Mouse (Mus musculus): ENCODE results near the gene Lrrc74a.
A peak's percentile ranks its signal among the peaks of the same experiment; 100 is the strongest.

The Lrrc74a gene

GRCm38 (mm10) chr12:86734319-86734810 is at the start of gene Lrrc74a:
Gene Lrrc74a, plus strand, starts transcription at chr12:86734369.
- no peak for DNase-seq (ENCODE audit: low spot score in 2 of 2)

- DNase-seq (ENCODE audit: low spot score in 2 of 2): no peak
Measured at GRCm38 (mm10) chr12:86685275-86685674, 48.9 kb upstream of the Lrrc74a start.

DNA sequence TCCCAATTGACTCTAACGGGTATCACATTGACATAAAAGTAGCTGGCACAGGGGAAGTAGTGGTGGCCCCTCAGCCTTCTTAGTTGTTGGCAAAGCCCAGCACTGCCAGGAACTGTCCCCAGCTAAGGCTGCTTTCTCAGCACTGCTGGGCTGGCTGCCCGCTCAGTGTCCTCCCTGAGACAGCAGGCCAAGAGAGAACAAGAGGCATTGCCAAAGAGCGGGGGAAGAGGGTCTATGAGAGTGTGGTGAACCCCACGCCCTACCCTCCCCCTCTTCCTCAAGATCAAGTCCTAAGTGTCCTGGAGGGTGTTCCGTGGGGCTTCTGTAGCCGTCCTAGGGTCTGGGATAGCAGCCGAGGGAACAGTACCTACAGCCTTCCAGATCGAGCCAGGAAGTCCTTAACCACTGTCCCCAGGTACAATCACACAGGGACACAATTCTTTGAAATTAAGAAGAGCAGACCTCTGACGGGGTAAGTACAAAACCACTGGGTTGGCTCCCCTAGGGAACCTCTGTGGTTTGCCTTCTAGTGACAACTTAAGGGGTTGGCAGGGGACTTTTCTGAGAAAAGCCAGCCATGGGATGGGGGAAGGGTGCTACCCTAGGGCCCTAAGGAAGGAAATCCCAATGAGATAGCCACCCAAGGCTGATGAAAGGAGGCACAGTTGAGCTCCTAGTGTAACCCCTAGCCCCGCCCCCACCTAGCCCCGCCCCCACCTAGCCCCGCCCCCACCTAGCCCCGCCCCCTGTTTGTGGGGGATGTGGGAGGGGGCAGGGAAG is 47.4 kb upstream of the Lrrc74a start:
- no peak for DNase-seq (ENCODE audit: low spot score in 2 of 2)

GRCm38 (mm10) chr12:86687445-86687955 is 46.7 kb upstream of the Lrrc74a start:
- DNase-seq (ENCODE audit: low spot score in 2 of 2): no peak

DNA sequence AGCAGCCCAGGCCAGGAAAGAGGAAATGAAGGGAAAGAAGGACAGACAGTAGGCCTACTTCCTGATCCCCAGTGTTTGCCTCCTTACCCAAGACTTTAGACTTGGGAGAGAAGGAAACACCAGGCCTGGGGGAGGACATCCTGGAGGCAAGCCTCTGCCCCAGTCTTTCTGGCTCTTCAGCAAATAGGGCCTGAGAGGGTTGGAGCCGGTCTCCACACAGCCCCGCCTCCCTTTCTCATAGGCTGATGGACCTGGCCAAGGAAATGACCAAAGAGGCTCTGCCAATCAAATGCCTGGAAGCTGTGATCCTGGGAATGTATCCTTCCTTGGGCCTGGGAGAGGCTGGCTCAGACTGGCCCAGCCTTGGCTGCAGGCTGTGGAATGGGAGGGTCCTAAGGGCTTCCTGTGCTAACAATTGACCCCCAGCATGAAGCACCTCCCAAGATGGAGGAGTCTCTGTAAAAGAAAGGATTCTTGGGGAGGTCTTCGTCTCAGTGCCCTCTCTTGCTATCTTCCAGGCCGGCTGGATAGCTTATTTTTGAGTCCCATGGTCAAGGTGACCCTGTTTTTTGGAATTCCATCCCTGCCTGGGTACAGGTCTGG is 46.1 kb upstream of the Lrrc74a start:
- peak in 1 of 2 experiments; percentile 51 for DNase-seq (ENCODE audit: low spot score in 2 of 2)

DNA sequence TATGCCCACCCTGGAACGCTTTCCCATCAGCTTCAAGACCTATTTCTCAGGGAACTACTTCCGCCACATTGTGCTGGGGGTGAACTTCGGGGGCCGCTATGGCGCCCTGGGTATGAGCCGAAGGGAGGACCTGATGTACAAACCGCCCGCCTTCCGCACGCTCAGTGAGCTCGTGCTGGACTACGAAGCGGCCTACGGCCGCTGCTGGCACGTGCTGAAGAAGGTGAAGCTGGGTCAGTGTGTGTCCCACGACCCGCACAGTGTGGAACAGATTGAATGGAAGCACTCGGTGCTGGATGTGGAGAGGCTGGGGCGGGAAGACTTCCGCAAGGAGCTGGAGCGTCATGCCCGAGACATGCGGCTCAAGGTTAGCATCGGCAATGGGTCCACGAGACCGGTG is 45.3 kb upstream of the Lrrc74a start:
- DNase-seq (ENCODE audit: low spot score in 2 of 2): no peak

DNA sequence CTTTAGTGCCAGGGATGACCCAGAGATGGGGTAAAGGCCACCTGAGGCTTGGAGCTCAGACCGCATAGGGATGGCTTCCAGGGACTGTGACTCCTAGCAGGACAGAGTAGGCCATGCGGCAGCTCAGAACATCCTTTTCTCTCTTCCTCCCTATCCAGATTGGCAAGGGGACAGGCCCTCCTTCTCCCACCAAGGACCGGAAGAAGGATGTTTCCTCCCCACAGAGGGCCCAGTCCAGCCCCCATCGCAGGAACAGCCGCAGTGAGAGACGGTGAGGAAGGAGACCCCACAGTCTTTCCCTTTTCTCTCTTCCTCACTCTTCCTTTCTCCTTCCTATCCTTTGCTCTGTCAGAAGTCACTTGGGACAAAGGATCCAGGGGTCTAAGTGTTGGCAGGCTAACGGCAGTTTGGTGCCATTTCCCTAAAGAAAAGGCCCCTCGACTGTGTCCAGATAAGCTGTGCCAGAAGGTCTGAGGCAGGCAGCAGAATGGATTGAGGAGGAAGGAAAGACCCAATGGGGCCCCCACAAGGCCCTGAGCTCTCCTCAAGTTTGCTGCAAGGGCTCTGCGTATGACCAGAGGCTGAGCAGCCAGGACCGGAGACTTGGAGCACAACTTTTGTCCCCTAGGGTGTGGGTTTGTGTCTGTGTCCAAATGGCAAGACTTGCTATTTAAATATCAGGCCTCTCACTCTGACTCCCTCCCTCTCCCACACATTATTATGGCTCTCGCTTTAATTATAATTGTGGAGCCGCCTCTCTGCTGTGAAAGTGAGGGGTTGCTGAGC is 43.3 kb upstream of the Lrrc74a start:
- DNase-seq (ENCODE audit: low spot score in 2 of 2): peak in 1 of 2 experiments; percentile 56

- DNase-seq (ENCODE audit: low spot score in 2 of 2): no peak
Measured at GRCm38 (mm10) chr12:86692471-86693356, 41.5 kb upstream of the Lrrc74a start.

DNA sequence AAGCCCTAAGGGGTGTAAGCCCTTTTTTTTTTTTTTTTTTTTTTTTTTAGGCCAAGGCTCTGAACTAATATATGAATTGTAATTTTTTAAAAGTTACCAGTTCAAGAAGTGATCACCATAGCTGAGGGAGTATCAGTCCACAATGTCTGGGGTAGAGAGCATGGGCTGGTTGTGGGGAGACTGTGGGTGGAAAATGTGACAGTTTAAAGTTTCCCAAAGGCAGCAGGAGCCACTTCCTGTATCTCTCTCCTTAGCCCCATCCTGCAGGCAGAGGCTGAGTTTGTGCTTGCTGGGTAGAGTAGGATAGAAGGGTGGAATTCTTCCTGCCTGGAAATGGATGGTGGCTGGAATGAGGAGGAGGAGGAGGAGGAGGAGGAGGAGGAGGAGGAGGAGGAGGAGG is 40.8 kb upstream of the Lrrc74a start:
- no peak for DNase-seq (ENCODE audit: low spot score in 2 of 2)

GRCm38 (mm10) chr12:86694441-86694840 is 39.7 kb upstream of the Lrrc74a start:
- DNase-seq (ENCODE audit: low spot score in 2 of 2): no peak

GRCm38 (mm10) chr12:86697996-86698395 is 36.2 kb upstream of the Lrrc74a start:
- no peak for DNase-seq (ENCODE audit: low spot score in 2 of 2)

GRCm38 (mm10) chr12:86698537-86698936 is 35.6 kb upstream of the Lrrc74a start:
- no peak for DNase-seq (ENCODE audit: low spot score in 2 of 2)

DNA sequence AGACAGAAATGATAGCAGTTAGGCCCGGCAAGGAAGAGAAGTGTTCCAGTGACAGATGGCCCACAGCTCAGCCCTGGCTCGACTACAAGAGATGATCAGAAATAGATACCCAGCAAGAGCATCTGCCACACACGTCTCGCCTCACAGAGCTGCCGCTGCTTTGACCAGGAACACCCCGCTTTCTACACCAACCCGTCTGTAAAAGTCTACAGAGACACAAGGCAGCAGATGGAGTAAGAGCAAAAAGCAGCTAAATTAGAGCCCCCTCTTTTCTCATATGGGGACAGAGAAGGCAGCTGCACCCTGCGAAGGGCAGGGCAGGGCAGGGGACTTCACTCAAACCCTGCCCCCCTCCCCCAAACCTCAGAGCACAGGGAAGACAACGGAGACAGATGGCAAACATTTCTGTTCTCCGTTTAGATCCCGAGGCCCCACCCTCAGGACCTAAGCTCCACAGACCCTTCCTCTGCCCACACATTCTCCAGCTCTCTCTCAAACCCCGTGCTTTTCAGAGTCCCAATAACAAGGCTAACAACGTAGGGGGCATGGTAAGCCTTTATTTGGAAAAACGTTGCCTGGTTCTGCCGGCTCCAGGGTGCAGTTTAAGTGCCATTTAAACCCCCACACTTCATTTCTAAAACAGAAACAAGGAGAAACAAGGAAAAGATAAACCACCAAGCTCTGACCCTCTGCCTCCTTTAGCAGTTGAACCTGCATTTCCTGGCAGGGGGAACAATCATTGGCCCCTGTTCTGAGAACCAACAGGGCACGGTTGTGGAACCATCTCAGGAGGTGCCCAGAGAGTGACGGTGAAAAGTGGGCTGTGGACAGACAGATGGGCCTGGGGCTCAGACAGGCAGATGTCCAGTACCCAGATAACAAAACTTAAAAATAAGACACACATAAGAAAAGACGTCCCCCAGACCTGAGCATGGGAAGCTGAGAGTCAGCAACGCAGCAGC is 33.9 kb upstream of the Lrrc74a start:
- DNase-seq (ENCODE audit: low spot score in 2 of 2): no peak

DNA sequence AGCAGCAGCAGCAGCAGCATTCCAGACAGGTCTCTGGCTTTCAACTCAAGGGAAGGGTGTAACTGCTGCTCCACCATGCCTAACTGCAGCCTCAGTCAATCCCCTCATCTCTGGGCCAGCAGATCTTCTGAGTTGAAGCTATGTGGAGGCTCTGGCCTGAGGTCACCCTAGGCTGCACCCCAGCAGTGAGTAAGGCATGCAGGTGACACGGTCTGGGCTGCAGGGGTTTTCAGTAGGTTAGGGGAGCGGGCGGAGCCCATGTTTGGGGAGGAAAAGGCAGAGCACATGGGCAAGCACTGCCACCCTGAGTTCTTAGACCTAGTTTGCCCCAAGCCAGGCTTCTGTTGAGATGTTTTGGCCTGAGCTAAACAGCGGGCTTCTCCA is 33.2 kb upstream of the Lrrc74a start:
- DNase-seq (ENCODE audit: low spot score in 2 of 2): no peak

DNA sequence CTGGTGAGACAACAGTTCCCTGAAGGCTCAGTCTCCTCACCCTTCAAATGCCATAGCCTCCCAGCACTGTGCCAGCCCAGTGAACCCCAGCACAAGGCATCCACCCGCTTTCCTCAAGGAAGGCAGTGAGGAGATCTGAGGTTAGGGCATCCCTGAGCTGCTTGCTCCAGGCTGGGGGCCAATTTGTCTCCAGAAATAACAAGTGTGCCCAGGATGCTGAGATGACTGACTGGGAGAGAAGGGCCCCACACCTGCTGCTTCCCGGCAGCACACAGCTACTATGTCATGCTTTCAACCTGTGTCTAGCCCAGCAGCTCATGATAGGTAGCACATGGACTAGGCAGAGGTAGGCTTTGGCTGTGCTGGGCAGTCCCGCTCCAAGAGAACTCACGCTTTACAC is 32.7 kb upstream of the Lrrc74a start:
- no peak for DNase-seq (ENCODE audit: low spot score in 2 of 2)

DNA sequence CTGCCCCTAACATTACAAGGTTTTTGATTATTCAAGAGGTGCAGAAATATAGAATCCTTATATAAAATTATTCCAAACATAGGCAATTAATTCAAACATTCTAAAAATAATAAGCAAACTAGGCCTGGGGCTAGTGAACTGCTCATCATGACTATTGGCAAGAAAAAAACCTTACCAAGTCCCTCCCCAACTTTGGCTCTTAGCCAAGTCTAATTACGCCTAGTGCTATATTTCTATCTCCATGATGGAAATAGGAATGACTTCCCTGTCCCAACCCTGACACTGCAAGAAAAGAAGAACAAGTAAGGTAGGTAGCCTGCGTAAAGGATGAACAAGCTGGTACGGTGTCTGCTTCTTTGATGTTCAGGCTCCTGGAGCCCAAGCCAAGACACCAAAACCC is 31.5 kb upstream of the Lrrc74a start:
- no peak for DNase-seq (ENCODE audit: low spot score in 2 of 2)

DNA sequence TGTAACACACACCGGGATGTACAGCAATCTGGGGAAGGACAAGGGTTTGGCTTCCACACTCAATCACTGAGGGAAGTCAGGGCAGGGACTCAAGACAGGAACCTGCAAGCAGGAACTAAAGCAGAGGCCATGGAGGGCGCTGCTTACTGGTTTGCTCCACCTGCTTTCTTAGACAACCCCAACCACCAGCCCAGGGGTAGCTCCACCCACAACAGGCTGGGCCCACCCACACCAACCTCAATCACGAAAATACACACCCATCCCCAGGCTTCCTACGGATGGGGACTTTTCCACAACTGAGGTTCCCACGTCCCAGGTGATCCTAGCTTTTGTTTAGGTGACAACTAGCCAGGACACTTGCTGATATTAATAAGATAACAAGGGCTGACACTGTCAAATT is 28.3 kb upstream of the Lrrc74a start:
- DNase-seq (ENCODE audit: low spot score in 2 of 2): no peak

DNA sequence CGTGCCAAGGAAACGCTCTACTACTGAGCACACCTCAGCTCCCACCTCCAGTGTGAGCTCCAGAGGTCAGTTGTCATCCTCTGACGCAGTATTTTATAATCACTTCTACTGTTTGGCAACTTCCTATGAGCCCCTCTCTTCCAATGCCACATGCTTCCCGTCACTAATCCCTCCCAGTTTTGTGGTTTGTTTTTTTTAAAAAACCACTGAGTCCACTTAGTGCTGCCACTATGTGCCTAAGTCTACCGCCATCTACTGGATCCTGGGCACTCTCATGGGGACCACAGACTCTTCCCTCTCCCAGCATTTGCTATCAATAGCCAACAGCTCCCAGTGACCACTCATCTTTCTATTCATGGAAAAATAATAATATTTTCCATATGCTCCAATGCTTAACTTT is 20.1 kb upstream of the Lrrc74a start:
- no peak for DNase-seq (ENCODE audit: low spot score in 2 of 2)

DNA sequence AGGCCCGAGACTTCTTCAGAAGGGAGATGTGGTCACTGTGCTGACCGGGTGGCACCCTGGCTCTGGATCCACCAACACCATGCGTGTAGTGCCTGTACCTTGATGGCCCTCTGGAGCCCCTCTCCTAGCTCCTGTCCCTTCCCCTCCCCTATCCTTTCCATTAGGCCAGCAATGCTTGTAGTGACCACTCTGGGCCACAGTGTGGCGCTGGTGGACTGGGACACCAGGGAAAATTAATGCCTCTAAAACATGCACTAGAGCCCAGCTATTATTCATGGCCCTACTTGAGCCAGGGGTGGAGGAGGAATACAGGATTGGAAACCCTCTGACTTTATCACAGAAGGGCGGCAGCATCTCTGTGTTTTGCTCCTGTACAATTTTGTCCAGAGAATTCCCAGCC is 18.8 kb upstream of the Lrrc74a start:
- DNase-seq (ENCODE audit: low spot score in 2 of 2): peak; percentile 47 to 84

DNA sequence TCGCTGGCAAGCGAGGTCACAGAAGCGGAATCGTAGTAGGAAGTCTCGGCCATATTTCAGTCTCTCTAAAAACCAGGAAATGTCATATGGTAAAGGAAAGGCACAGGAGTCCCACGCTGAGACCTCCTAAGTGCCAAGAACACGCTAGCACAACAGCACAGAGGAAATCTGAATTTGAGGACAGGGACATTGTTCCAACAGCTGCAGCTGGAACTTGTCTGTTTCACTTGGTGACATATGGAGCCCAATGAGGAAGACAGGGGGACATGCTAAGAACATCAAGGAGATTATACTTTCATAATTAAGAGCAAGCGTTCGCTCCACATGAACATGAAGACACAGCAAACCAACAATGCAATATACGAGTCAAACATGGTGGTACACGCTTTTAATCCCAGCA is 17.2 kb upstream of the Lrrc74a start:
- peak in 1 of 2 experiments; percentile 48 for DNase-seq (ENCODE audit: low spot score in 2 of 2)

All from spleen, postnatal 4 days (tissue).